Mouse (Mus musculus) layer of hippocampus, adult 9-11 months (tissue): ENCODE results near the gene Mapkapk3.

ENCODE experiments used
- DNase-seq: peaks from one replicate; pipeline ENCODE4 v3.0.0; 2022

Gene Mapkapk3

DNA sequence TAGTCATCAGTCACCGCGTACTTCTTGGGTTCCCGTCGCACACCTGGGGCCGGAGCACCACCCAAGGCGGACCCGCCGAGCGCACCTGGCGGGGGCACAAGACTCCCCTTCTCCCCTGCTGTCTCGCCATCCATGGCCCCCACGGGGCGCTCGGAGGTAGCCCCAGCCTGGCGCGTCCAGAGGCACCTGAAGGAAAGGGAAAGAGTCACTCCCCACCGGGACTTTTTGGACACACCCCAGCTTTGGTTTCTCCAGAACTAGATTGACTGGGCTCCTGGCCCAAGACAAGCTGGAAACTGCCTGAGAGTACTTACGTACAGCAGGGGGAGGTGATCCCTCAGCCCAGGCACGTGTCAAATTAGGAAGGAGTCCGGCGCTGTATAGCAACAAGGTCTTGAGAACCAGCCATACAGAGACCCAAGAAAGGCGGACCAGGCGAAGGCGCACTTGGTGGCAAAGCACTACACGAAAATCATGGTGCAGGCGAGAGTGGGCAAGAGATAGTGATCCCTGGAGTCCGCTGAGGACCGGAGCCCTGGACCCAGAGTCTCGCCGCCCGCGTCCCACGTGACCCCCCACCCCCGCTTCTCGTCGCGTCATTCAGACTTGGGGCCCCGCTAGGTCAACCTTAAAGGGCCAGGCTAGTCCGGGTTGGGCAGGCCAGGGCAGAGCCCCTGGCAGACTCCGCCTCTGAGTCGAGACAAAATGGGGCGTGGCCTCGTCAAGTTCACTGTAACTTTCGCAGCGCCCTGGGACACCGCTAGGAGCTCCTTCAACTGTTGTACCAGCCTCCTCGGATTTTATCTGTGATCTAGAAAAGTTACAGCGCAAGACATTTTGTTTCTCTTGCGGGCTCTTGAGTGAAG lies at the start of gene Mapkapk3:
TSS of gene Mapkapk3 (minus strand) at position 667 of the 866 bp plus-strand sequence.
- peak; percentile 79 for DNase-seq

DNA sequence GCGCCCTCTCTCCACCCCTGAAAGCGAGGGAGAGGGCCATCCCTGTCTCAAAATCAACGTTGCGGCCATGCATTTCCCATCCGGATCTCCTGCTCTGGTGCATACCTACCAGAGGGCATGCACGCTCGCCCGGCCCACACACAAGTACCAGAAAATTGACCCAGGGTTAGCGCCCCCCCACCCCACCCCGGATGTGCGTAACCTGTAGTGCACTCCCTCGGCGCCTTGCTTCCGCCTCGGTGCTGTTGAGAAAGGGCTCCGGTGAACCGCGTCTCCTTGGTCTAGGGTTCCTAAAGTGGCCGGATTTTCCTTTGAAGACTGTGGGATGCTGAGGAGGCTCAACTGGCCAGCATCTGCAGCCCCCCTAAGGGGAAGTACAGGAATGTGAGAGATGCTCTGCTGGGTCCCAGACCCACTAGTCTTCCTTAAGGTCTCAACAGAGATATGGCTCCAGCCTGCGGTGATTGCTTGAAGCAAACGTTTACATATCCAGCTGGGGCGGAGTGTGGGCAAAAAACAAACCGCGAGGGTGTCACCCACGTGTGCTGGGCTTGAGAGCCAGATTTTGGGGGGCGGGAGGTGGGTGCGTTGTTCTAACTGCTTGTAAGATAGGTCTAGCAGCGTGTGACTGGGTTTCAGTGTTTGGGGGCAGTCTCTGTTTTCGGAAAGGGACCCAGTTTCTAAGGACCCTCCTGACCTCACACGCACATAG lies 48.7 kb upstream of the Mapkapk3 start, which contains the start of gene Hemk1:
TSS of gene Hemk1 (minus strand) at position 179 of the 712 bp plus-strand sequence.
- DNase-seq, result peak; percentile 79

DNA sequence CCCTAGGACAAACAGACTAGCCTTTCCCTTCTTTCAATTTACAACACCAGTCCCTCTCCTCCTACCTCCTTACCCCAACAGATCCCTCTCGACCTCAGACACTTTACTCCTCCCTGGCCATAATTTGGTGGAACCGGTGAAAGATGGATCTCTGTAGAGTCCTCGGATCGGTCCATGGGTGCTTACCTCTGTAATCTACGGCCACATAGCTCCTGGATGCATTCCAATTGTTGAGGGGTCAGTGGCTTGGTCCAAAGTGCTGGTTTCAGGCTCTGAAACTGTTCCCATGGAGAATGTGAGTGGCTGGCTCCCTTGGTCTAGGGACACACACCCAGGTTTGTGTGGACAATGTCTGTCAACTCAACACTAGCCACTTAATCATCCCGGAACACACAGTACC lies 46.7 kb upstream of the Mapkapk3 start:
- no peak for DNase-seq

- peak; percentile 36 for DNase-seq
Measured at GRCm38 (mm10) chr9:107335909-107336308, 46.2 kb upstream of the Mapkapk3 start.

DNA sequence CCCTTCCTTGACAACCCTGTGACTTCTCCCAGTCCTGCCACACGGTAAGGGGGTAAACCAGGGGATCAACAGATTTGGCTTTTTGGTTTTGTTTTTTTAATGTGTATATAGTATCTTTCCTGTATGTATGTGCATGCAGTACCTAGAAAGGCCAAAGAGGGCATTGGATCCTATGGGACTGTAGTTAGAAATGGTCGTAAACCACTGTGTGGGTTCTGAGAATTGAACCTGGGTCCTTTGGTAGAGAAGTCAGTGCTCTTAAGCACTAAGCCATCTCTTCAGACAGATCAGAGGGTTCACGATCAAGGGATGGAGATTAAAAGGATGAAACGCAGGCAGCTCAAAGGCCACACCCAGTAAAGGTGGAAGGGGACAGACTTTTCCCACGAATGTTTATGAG lies 45.4 kb upstream of the Mapkapk3 start:
- DNase-seq, result no peak

GRCm38 (mm10) chr9:107334356-107334755 lies 44.7 kb upstream of the Mapkapk3 start:
- DNase-seq, result no peak

DNA sequence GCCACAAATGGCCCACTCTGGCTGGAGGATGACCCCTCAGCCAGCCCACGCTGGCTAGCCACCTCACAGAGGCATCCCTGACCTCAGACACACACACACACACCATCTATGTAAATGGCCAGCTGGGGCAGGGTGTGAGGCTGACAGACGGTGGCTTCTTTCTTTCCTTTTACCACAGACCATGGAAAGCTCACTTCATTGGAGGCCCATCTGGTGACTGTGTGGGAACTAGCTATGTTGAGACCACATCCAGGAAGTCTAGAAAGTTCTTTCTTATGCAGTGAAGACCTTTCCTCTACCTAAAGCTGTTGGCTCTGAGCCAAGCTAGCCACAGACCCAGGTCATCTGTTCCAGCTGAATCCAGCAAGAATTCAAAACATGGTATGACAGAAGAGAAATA lies 44.0 kb upstream of the Mapkapk3 start:
- no peak for DNase-seq

GRCm38 (mm10) chr9:107330791-107331190 lies 41.1 kb upstream of the Mapkapk3 start:
- no peak for DNase-seq

- DNase-seq, result no peak
Measured at GRCm38 (mm10) chr9:107327879-107328620, 38.4 kb upstream of the Mapkapk3 start.

DNA sequence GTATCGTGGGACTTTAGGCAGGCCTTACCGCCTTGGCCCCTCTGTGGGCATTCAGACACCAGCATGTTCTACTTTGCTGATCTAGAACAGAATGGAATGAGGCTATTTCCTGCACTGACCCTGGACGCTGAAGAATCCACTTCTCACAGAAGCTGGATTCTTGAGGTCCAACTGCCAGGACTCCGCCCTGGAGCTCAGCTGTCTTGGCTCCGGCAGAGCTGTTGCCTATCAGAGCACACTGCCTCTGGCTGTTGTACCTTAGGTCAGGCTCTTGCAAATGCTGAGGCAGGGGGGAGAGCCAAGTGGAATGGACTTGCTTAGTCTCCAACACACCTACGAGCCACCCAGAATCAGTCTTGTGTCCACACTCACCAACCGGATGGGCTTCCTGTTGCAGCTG lies 36.2 kb upstream of the Mapkapk3 start:
- DNase-seq, result no peak

- DNase-seq, result no peak
Measured at GRCm38 (mm10) chr9:107324799-107325561, 35.3 kb upstream of the Mapkapk3 start.

- no peak for DNase-seq
Measured at GRCm38 (mm10) chr9:107323558-107323957, 33.9 kb upstream of the Mapkapk3 start.

GRCm38 (mm10) chr9:107322461-107323050 lies 32.9 kb upstream of the Mapkapk3 start:
- no peak for DNase-seq

DNA sequence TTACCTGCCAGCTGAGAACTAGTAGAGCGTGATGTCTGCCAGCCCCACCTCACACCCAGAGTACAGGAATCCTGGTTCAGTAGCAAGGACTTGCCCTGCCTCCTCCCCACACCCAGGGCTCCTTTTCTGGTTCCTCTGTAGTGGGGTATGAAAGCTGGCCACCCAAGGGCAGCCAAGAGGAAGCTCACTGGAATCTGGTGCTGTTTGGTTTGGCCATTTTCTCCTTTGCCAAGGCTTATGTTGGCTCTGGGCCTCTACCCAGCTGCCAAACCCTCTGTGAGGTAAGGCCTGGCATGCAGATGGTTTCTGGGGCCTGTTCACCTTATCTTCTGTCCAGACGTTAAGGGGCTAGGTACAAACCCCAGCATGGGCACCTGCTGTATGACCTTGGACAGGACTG lies 26.1 kb upstream of the Mapkapk3 start:
- no peak for DNase-seq

DNA sequence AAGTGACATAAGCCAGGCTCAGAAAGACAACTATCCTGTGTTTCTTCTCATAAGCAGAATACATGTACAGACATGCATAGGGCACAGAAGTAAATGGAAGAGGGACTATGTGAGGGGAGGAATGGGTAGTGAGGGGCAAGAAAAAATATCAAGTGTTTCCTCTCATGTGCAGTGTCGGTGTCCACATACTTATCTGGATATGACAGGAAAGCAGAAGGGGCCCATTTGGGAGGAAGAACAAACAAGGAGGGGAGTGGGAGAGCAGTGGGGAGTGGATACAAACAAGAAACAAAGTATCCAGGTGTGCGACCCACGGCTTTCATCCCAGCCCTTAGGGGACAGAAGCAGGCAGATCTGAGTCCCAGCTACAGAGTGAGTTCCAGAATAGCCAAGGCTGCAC lies 24.2 kb upstream of the Mapkapk3 start:
- DNase-seq, result no peak

- DNase-seq, result no peak
Measured at GRCm38 (mm10) chr9:107312811-107313584, 23.3 kb upstream of the Mapkapk3 start.

DNA sequence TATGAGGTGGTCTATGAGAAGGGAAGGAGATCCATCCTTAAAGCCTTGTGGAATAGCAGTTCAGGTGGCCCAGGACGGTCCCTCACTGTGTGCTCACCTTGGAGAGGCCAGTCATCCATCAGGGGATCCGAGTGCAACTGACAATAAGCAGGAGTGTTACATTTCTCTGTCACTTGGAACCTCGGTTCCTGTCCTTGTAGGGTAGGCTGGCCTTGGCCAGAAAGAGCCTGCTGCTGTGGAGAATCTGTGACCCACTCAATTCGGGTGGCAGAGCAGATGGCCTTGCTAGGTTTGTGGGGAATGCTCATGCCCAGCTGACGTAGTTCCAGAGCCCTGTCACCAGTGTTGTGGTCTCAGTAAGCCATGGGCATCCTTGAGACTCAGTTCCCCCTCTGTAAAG lies 19.9 kb upstream of the Mapkapk3 start:
- DNase-seq, result no peak

- no peak for DNase-seq
Measured at GRCm38 (mm10) chr9:107309171-107309570, 19.5 kb upstream of the Mapkapk3 start.

DNA sequence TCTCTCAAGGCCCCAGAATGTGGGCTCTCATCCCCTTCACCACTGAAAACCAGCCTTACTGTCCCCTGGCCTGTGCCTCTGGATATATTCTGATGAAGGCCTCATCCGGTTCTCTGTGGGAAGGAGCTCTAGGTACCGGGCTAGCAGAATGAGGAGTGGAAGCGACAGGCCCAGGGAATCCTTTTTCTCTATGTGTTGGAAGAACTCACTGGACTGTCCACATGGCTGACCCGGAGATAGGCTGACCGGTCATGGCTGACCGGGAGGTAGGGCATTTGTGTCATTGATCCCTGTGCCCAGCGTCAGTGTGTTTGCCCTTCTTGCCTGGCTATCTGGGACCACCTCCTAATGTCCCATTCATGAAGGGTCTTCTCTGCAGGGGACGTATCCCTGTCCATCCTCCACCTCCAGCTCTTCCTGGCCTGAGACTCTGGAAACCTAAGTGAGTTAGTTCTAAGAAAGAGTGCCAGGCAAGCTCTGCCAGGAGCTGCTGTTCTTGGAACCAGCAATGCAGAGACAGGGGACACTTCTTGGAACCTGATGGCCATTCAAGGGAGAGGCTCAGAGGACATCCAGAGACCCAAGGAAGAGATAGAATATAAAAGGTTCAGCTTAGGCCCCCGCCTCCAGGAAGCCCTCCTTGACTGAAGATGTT lies 18.8 kb upstream of the Mapkapk3 start:
- DNase-seq, result no peak

DNA sequence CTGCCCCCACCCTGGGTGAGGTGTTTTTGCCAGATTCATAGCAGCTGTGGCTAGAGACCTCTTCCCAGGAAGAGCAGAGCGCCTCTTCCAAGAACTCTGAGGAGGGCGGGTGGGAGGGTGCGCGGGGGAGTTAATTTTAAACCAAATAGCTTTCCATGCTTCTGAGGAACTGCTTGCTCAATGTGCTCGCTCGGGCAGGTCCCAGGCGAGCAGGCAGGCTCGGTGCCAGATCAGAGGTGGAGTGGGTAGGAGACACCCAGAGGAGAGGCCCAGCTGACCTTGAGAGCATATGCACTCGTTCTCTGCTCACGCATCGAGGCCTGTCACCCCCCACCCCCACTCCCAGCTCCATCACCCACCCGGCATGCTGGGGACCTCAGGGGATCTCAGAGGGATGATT lies 18.2 kb upstream of the Mapkapk3 start:
- no peak for DNase-seq
